In genomic region chr7:127745251-127745651, GRCm38 (mm10) we compare ENCODE assay signal across 7 mouse cellular contexts. TPM values are rescaled to one million over a fixed set of nuclear protein-coding genes. Genes with fewer than 3 reads are reported as not detected.
DNase-seq lines count a peak whose midpoint lies in the region; ATAC-seq lines count a peak whose summit lies in the region.

No protein-coding gene starts in this region.

- intact Hi-C loops in gastrocnemius, postnatal 36 days (cut with DNase I): no loop called here
- intact Hi-C loops in left cerebral cortex, postnatal 25 days (cut with DNase I): loop anchor here (1.0 kb wide), 2 partner anchors 36 to 70 kb away; no protein-coding TSS in a partner anchor

- peak; percentile 88 for ATAC-seq in intestine, embryonic 15.5 days

- H3K27ac ChIP-seq in intestine, embryonic 15.5 days: peak overlapping the region; percentile 90
- peak overlapping the region; percentile 98 for H3K27ac ChIP-seq in midbrain, embryonic 10.5 days (replicated peaks)

- peaks cover 19% of the 10 kb centered on the region for H3K4me1 ChIP-seq in intestine, embryonic 15.5 days (replicated peaks)
- H3K4me1 ChIP-seq in midbrain, embryonic 10.5 days: peaks cover 34% of the 10 kb centered on the region

- no peaks in the 10 kb centered on the region for H3K27me3 ChIP-seq in intestine, embryonic 15.5 days (replicated peaks)
- no peaks in the 10 kb centered on the region for H3K27me3 ChIP-seq in midbrain, embryonic 10.5 days (ENCODE audit: low read depth, poor library complexity, severe bottlenecking)

- H3K9ac ChIP-seq in intestine, embryonic 15.5 days: peak overlapping the region; percentile 75

- no peaks in the 10 kb centered on the region for H3K9me3 ChIP-seq in intestine, embryonic 15.5 days
- H3K9me3 ChIP-seq in midbrain, embryonic 10.5 days (replicated peaks): no peaks in the 10 kb centered on the region

- H3K4me3 ChIP-seq in intestine, embryonic 15.5 days (replicated peaks): peak overlapping the region; percentile 88
- H3K4me3 ChIP-seq in midbrain, embryonic 10.5 days: peak overlapping the region; percentile 95

- H3K4me2 ChIP-seq in intestine, embryonic 15.5 days (replicated peaks): peak overlapping the region; percentile 86

- peak; percentile 95 for DNase-seq in adrenal gland, adult 8-10 months
- peak; percentile 91 for DNase-seq in embryo, embryonic 11.5 days (ENCODE audit: low read depth, low spot score)
- peak; percentile 80 to 85 for DNase-seq in gastrocnemius, postnatal 36 days
- DNase-seq in left cerebral cortex, postnatal 25 days (ENCODE audit: low spot score in 2 of 2): peak; percentile 95 to 99
- peak; percentile 95 for DNase-seq in midbrain, embryonic 10.5 days (ENCODE audit: low spot score)
- peak; percentile 81 for DNase-seq in right cerebral cortex, postnatal 4 days

- WGBS in intestine, embryonic 15.5 days: 0% methylated on average over 19 of the region's 19 CpGs
- WGBS in midbrain, embryonic 10.5 days: under 1% methylated on average over 19 of the region's 19 CpGs

- peaks cover 18% of the 10 kb centered on the region for H3K36me3 ChIP-seq in intestine, embryonic 15.5 days
- H3K36me3 ChIP-seq in midbrain, embryonic 10.5 days: peaks cover 26% of the 10 kb centered on the region

RNA-seq across cellular contexts. Expression of gene Fbxl19, which starts 0.9 kb away (rescaled TPM):
- total RNA-seq in adrenal gland, adult 8-10 months (2022): 10 to 100 TPM; 13.5 to 18.6 (median 16.5) TPM
- total RNA-seq in gastrocnemius, postnatal 36 days (2021): 1 to 10 TPM; 1.9 to 2.5 TPM
- polyA plus RNA-seq in intestine, embryonic 15.5 days (2015; fragmentation: Nextera tagmentation; extraction: Ambion mirVana): 3.2 and 4.3 TPM in 2 replicates
- total RNA-seq in left cerebral cortex, postnatal 25 days (2021): 10 to 100 TPM; 81.3 to 88.2 TPM
- polyA plus RNA-seq in midbrain, embryonic 10.5 days (2016; fragmentation: Nextera tagmentation; extraction: Ambion mirVana): 7.9 and 8.3 TPM in 2 replicates

RNA-seq across cellular contexts. Expression of gene Ctf2, which starts 13.3 kb away (rescaled TPM):
- total RNA-seq in adrenal gland, adult 8-10 months (2022): not detected
- not detected for total RNA-seq in gastrocnemius, postnatal 36 days (2021)
- 0.13 and 0.29 TPM in 2 replicates for polyA plus RNA-seq in intestine, embryonic 15.5 days (2015; fragmentation: Nextera tagmentation; extraction: Ambion mirVana)
- total RNA-seq in left cerebral cortex, postnatal 25 days (2021): not detected
- polyA plus RNA-seq in midbrain, embryonic 10.5 days (2016; fragmentation: Nextera tagmentation; extraction: Ambion mirVana): 0.22 and 0.36 TPM in 2 replicates

RNA-seq across cellular contexts. Expression of gene Orai3, which starts 24.4 kb away (rescaled TPM):
- 10 to 100 TPM; 30.1 to 37.2 (median 35.0) TPM for total RNA-seq in adrenal gland, adult 8-10 months (2022)
- 1 to 10 TPM; 8.4 to 9.2 TPM for total RNA-seq in gastrocnemius, postnatal 36 days (2021)
- 22.9 and 25.5 TPM in 2 replicates for polyA plus RNA-seq in intestine, embryonic 15.5 days (2015; fragmentation: Nextera tagmentation; extraction: Ambion mirVana)
- 10 to 100 TPM; 23.1 to 23.7 TPM for total RNA-seq in left cerebral cortex, postnatal 25 days (2021)
- polyA plus RNA-seq in midbrain, embryonic 10.5 days (2016; fragmentation: Nextera tagmentation; extraction: Ambion mirVana): 8.3 and 10.1 TPM in 2 replicates

RNA-seq across cellular contexts. Expression of gene Setd1a, which starts 31.2 kb away (rescaled TPM):
- 10 to 100 TPM; 39.6 to 54.6 (median 45.7) TPM for total RNA-seq in adrenal gland, adult 8-10 months (2022)
- total RNA-seq in gastrocnemius, postnatal 36 days (2021): 10 to 100 TPM; 13.0 to 21.3 TPM
- 15.2 and 17.4 TPM in 2 replicates for polyA plus RNA-seq in intestine, embryonic 15.5 days (2015; fragmentation: Nextera tagmentation; extraction: Ambion mirVana)
- total RNA-seq in left cerebral cortex, postnatal 25 days (2021): 10 to 100 TPM; 42.3 to 43.4 TPM
- polyA plus RNA-seq in midbrain, embryonic 10.5 days (2016; fragmentation: Nextera tagmentation; extraction: Ambion mirVana): 13.4 and 14.7 TPM in 2 replicates

RNA-seq across cellular contexts. Expression of gene Ctf1, which starts 32.7 kb away (rescaled TPM):
- 1 to 10 TPM; 2.2 to 4.5 (median 2.7) TPM for total RNA-seq in adrenal gland, adult 8-10 months (2022)
- 10 to 100 TPM; 14.6 to 18.7 TPM for total RNA-seq in gastrocnemius, postnatal 36 days (2021)
- 9.4 and 10.5 TPM in 2 replicates for polyA plus RNA-seq in intestine, embryonic 15.5 days (2015; fragmentation: Nextera tagmentation; extraction: Ambion mirVana)
- total RNA-seq in left cerebral cortex, postnatal 25 days (2021): 1 to 10 TPM; 2.6 to 3.4 TPM
- 5.1 and 5.2 TPM in 2 replicates for polyA plus RNA-seq in midbrain, embryonic 10.5 days (2016; fragmentation: Nextera tagmentation; extraction: Ambion mirVana)

Comparison
In these comparisons a context has a peak if more than half of its experiments do, and no peak if none do; other contexts are left out.
1. Peak in every context shown above with its lines: DNase-seq, ATAC-seq, H3K4me3 ChIP-seq and H3K27ac ChIP-seq.
2. RNA of gene Fbxl19, which starts 0.9 kb away (total RNA-seq): 81.3 to 88.2 TPM in left cerebral cortex, postnatal 25 days; 13.5 to 18.6 TPM in adrenal gland, adult 8-10 months and 1.9 to 2.5 TPM in gastrocnemius, postnatal 36 days; every median in the first group is over 4 times any median in the second.